Mouse (Mus musculus) brain, adult 10 weeks (tissue): ENCODE measurements around the gene Ect2l. TPM values are rescaled to one million over a fixed set of nuclear protein-coding genes. Genes with fewer than 3 reads are reported as not detected.

Experiments used
- polyA plus RNA-seq: library from polyadenylated mRNA; stranded (reverse); fragments of 350-450 nt; fragmentation: Illumina TruSeq; extraction: RNeasy Lipid Tissue Mini Kit (QIAGEN cat#74804); gene quantifications from one replicate; pipeline ENCODE4 v1.2.3, GENCODE M21; 2015; ENCODE audit warnings: low read depth, low replicate concordance

The Ect2l gene
- polyA plus RNA-seq = 0.25 TPM

GRCm38 (mm10) chr10:18210726-18211125, at the start of gene Ect2l:
Ect2l (minus strand) TSS chr10:18210890.

GRCm38 (mm10) chr10:18234560-18235401, 24.1 kb upstream of the Ect2l start, which contains the start of gene Ccdc28a:
Ccdc28a (minus strand) TSS chr10:18234998.

Other genes starting within 250 kb of the Ect2l start
- 41.4 TPM for gene Abracl, start 187.6 kb downstream of the Ect2l start, polyA plus RNA-seq
- 54.2 TPM for gene Reps1, start 155.0 kb downstream of the Ect2l start, polyA plus RNA-seq
- 49.7 TPM for gene Ccdc28a, start 24.1 kb upstream of the Ect2l start, polyA plus RNA-seq
- 11.1 TPM for gene Nhsl1, start 108.1 kb upstream of the Ect2l start, polyA plus RNA-seq